Mouse (Mus musculus) cerebellum, postnatal 10 days (tissue): ENCODE measurements at regions not wholly inside any gene's neighbourhood (a gene's known extent, or its start where the extent isn't known, plus 50 kb on each side); places are given as distances from the start of the nearest gene placed in this dataset.
"Not testable (repeated sequence)": the region's sequence is repeated elsewhere in the genome, so short reads cannot be mapped to it uniquely, and the experiment has no call there.

Experiments
- DNase-seq, 2 experiments: peaks; one replicate each; pipeline ENCODE4 v3.0.0; 2021; ENCODE audit warnings: mixed read lengths in 2 of 2

DNA sequence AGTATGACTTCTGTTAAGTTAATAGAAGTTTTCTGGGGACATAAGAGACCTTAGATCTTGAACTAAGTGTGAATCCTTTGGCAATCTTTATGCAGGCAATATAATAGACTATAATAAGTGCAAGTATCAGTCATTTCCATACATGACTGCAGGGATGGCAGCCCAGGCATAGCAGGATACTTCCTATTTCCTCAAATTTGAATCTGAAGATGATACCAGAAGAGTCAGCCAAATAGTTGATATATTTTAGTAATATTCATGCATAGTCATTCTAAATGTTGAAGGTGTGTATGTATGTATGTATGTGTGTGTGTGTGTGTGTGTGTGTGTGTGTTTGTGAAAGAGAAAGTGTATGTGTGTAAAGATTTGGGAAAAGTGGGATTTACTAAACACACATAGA lies 64.3 kb downstream of the Prl2c2 start:
- DNase-seq: not testable (repeated sequence)

DNA sequence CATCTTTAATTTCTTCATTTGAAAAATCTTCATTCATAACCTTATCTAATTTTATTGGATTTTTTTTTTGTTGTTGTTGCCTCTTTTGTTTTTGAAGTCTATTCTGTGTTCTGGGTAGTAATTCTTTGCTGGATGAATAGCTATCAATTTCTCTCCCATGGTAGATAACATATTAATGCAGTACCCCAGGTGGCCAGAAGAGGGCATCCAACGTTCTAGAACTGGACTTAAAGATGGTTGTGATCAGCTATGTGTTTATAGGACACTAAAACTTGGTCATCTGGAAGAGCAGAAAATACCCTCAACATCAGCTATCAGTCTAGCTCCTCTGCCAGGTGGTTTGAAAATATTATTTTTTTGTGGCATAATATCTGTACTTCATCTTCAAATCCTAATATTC lies 70.1 kb downstream of the Prl2c2 start:
- DNase-seq: peak; percentile 24 to 27

DNA sequence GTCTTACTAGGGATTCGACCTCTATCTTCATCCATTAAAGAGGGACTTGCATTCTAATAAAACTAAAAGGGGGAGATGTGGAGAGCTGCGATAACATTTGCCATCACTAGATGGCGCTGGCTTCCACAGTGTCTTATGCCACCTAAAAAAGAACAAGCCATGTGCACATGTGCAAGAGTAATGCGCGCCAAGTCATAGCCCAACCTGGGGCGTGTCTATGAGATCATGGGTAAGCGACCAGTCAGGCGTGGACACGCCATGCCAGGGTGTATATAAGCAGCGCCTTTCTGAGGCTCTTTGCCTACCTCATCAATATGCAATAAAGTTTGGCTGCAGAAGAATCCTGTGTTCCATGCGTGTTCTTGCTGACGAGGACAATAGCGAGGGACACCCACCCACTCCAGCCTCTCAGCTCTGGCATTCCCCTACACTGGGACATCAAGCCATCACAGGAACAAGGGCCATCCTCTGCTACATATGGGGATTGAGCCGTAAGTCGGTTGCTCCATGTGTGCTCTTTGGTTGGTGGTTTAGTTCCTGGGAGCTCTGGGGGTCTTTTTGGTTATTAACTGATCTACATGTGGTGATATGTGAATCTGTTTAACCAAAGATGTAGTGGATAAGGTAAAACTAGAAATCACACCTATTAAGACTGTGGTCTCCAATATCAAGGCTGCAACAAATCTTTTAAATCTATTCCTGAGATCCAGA lies 73.1 kb downstream of the Prl2c2 start:
- not testable (repeated sequence) for DNase-seq

DNA sequence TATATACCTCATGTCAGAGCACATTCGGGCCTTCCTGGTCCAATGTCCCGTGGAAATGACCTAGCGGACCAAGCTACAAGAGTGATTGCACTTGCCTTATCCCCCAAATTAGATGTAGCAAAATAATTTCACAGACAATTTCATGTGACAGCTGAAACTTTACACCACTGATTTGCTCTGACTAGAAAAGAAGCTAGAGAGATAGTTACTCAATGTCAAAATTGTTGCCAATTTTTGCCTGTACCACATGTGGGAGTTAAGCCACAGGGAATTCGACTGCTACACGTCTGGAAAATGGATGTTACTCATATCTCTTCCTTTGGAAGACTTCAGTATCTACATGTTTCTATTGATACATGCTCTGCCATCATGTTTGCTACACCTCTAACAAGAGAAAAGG lies 74.6 kb downstream of the Prl2c2 start:
- DNase-seq: no peak

DNA sequence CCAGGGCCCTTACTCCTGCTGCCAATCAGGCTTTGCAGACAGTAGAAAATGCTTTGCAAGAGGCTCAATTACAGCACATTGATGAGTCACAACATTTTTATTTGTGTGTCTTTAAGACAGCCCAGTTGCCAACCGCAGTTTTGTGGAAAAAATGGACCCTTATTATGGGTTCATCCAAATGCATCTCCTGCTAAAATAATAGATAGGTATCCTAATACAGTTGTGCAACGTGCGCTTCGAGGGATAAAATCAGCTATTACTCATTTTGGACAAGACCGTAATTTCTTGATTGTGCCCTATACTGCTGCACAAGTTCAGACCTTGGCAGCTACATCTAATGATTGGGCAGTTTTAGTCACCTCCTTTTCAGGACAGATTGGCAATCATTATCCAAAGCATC lies 75.4 kb downstream of the Prl2c2 start:
- no peak for DNase-seq

DNA sequence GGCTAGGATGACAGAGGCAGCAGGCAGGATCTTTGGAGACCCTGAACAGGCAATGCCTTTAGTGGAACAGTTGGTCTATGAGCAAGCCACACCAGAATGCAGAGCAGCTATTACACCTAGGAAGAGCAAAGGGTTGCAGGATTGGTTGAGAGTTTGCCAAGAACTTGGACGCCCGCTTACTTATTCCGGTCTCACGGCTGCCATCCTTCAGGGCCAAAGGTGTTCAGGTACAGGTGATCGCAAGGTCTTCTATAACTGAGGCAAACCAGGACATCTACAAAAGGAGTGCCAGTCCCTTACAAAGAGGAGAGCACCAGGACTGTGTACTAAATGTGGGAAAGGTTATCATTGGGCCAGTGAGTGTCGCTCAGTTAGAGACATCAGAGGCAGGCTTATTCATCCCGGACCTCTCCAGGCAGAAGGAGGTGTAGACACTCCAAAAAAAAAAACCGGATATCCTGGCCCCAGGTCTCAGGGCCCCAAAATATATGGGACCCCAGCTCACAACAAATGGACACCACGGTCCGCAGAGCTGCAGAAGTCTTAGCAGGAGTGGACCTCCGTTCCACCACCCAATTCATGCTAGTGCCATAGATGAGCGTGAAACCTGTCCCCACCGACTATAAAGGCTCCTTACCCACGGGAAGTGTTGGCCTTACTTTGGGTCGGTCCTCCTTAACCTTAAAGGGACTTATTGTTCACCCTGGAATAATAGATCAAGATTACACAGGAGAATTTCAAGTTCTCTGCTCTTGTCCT lies 77.4 kb downstream of the Prl2c2 start:
- DNase-seq: no peak

DNA sequence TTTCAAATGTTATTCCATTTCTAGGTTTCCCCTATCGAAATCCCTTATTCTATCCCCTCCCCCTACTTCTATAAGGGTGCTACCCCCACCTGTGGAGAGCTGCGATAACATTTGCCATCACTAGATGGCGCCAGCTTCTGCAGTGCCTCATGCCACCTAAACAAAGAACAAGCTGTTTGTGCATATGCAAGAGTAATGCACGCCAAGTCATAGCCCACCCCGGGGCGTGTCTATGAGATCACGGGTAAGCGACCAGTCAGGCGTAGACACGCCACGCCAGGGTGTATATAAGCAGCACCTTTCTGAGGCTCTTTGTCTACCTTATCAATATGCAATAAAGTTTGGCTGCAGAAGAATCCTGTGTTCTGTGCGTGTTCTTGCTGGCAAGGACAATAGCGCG lies 79.6 kb downstream of the Prl2c2 start:
- no peak for DNase-seq

DNA sequence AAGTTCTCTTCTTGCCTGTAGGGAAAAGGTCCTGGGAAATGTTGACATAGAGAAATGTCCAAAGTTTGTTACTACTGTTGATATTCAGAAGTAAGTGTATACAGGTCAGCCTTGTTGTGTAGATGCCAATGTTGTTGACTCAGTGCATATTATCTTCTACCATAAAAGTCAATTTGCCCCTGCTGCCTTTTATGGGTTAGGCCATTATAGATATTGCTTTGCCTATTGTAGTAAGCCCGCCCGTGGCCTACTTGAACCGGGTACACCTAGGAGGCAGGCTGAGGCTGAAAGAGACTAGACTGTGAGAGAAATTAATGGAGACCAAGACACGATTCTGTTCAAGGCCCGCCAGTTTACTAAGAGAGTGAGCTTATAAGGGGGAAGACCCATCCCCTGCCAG lies 92.3 kb downstream of the Prl2c2 start:
- no peak for DNase-seq

DNA sequence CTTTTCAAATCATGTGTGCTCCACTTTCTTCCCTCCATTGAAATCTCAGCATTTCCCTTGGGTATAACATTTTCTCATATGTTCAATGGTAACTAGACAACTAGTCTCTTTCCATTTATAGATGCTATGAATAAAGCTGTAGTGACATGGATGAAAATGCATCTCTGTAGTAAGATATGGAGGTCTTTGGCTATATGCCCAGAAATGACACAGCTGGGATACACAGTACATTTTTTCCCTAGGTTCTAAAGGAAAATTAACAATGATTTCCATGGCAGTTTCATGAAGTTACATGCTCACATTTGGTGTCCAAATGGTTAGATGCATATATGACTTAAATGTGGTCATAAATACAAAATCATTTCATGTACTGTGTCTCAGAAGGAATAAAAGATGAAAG lies 99.0 kb downstream of the Prl2c2 start:
- no peak for DNase-seq

DNA sequence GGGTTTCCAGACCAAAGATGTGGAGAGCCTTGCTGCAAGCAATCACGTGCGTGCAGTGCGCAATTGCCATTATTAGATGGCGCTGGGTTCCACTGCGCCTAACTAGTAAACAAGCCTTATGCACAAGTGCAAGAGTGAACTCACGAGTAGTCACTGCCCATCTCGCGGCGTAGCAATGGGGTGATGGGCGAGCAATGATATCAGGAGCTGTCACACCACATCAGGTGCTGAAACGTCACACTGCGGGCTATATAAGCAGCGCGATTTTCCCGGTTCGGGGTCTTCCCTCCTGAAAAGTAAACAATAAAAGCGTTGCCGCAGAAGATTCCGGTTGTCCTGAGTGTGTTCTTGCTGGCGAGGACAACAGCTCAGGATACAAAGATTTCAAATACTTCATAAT lies 89.8 kb upstream of the Prl2c3 start:
- not testable (repeated sequence) for DNase-seq

DNA sequence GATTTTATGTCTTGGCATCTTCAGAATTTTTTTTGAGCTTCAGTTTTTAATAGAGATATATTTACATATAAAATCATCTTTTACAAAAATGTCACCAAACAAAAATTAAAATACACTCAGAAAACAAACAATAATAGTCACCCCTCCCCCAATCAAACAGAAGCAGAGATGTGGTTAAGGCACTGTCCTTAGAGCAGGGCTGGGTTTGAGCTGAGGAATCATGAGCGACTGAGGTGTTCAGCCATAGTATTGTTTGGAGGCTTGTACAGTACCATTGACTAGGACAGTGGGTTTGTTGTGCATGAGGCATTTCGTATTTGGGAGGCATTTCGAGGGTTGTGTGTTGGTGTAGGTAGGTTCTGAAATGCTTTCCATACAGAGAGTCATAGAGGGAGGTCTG lies 79.6 kb upstream of the Prl2c3 start:
- DNase-seq: not testable (repeated sequence)

DNA sequence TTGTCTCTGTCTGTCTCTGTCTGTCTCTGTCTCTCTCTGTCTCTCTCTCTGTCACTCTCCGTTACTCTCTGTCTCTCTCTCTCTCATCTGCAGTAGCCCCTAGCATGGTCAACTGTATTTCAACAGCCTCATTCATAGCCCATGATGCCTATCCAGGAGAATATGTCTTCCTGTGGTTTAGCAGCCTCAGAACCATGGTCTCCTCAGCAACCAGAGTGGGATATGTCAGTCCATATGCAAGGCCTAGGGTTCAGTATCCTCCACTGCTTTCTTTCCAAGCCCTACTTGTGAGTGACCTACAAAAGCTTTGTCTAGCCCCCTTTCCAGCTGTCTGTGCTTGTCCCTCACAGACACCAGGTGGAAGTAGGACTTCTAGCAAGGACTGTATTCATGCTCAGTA lies 65.1 kb upstream of the Prl2c3 start:
- DNase-seq: not testable (repeated sequence)

DNA sequence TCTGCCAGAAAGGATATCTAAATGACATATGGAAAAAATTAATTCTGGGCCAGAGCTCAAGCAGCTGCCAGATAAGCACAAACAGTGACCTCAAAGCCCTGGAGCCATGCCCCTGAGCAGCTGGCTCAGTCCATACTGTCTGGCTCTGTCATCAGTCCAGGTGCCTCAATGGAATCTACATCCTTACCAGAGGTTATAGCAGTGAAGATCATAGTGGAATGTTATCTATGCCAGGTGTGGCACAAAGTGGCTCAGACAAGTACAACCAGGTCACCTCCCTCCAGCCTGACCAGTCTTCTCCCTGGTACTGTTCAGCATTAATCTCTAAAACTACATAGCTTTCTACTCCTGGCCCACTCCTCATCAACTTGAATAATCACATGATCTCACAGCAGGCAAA lies 64.4 kb upstream of the Prl2c3 start:
- no peak for DNase-seq

DNA sequence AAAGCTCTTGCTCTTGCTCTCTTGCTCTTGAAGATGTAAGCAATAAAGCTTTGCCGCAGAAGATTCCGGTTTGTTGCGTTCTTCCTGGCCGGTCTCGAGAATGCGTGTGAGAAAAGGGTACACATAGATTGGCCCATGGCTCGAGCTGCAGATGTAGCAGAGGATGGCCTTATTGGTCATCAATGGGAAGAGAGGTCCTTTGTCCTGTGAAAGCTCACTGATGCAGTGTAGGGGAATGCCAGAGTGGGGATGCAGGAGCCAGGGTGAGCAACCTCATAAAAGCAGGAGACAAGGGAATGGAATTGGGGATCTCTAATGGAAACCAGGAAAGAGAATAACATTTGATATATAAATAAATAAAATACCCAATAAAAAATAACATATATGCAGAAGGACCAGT lies 63.7 kb upstream of the Prl2c3 start:
- not testable (repeated sequence) for DNase-seq

DNA sequence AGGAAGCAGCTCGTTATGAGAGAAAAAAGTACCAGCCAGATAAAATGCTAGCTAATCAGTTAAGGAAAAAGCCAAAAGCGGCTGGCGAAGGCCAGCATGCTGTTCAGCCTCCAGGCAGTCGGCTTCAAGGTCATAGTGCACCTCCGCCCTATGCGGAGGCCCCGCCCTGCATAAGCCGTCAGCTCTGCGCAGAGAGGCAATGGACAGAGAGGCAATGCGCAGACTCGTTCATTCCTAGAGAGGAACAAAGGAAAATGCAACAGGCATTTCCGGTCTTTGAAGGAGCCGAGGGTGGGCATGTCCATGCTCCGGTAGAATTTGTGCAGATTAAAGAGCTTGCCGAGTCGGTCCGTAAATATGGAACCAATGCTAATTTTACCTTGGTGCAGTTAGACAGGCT lies 61.1 kb upstream of the Prl2c3 start:
- not testable (repeated sequence) for DNase-seq

DNA sequence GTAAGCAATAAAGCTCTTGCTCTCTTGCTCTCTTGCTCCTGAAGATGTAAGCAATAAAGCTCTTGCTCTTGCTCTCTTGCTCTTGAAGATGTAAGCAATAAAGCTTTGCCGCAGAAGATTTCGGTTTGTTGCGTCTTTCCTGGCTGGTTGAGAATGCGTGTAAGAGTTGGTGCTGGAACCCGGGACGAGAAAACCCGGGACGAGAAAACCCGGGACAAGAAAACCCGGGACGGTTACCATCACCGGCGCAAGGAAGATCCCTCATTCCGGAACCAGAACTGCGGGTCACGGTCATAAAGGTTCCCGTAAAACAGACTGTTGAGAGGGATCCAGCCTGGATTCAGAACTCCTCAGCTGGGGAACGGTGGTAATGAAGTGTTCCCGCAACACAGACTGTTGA lies 60.1 kb upstream of the Prl2c3 start:
- not testable (repeated sequence) for DNase-seq
